Mouse (Mus musculus) liver, embryonic 14.5 days (tissue): ENCODE data around the gene Slf2. TPM values are rescaled to one million over a fixed set of nuclear protein-coding genes. Genes with fewer than 3 reads are reported as not detected.

Source experiments
- ATAC-seq: fragments of 200-750 bp; cut with Nextera tagmentation; 2 replicates; pipeline ENCODE4 v1.8.0; 2017; ENCODE audit warnings: moderate number of reproducible peaks, mild to moderate bottlenecking, moderate library complexity; ENCODE audit not compliant: insufficient read depth
- DNase-seq, 3 experiments: peaks; one replicate each; pipeline ENCODE4 v3.0.0-alpha.2; 2012 to 2013; ENCODE audit warnings: low read depth in 3 of 3, low spot score in 3 of 3
- H3K27ac ChIP-seq: fragments of 300-500 bp; sonication (generic); 2 replicates; pipeline ENCODE4 v1.5.1; 2014; ENCODE audit warnings: moderate library complexity, mild to moderate bottlenecking, control low read depth, inconsistent platforms
- H3K27me3 ChIP-seq: fragments of 300-500 bp; sonication (generic); 2 replicates; pipeline ENCODE4 v1.6.1; 2014; ENCODE audit warnings: mild to moderate bottlenecking, low read length, moderate library complexity; ENCODE audit not compliant: control insufficient read depth, insufficient read depth
- H3K36me3 ChIP-seq: fragments of 300-500 bp; sonication (generic); replicated peaks from 2 replicates; pipeline ENCODE4 v1.6.1; 2014; ENCODE audit warnings: low read depth; ENCODE audit not compliant: control insufficient read depth, insufficient read depth
- H3K4me1 ChIP-seq, 2 experiments: fragments of 200-500 bp in 1 of 2; fragments of 300-500 bp in 1 of 2; sonication (generic) in 1 of 2; replicated peaks; 2 replicates each; pipeline ENCODE4 v1.6.1; 2012 to 2014; ENCODE audit warnings: antibody characterized with exemption in 1 of 2, inconsistent platforms in 1 of 2, low read length in 1 of 2; ENCODE audit not compliant: control insufficient read depth in 2 of 2, insufficient read depth in 2 of 2
- H3K4me2 ChIP-seq: fragments of 300-500 bp; sonication (generic); 2 replicates; pipeline ENCODE4 v1.6.1; 2014; ENCODE audit warnings: low read depth, mild to moderate bottlenecking, control low read depth, moderate library complexity
- H3K4me3 ChIP-seq, 2 experiments: fragments of 200-500 bp in 1 of 2; fragments of 300-500 bp in 1 of 2; sonication (generic) in 1 of 2; 2 replicates each; pipeline ENCODE4 v1.5.1; 2012 to 2014; ENCODE audit warnings: low read depth in 2 of 2, low read length in 2 of 2, mild to moderate bottlenecking in 2 of 2, control low read depth in 1 of 2, inconsistent platforms in 1 of 2, moderate library complexity in 1 of 2; ENCODE audit not compliant: insufficient read depth in 1 of 2
- H3K9ac ChIP-seq: fragments of 300-500 bp; sonication (generic); replicated peaks from 2 replicates; pipeline ENCODE4 v1.6.1; 2014; ENCODE audit warnings: mild to moderate bottlenecking, control low read depth, moderate library complexity
- H3K9me3 ChIP-seq: fragments of 300-500 bp; sonication (generic); 2 replicates; pipeline ENCODE4 v1.6.1; 2016; ENCODE audit warnings: low read length, mixed read lengths; ENCODE audit not compliant: control insufficient read depth
- CTCF ChIP-seq: IDR thresholded peaks from 2 replicates; pipeline ENCODE4 v1.5.1; 2016; ENCODE audit warnings: antibody characterized with exemption, low read depth, control low read depth
- EP300 ChIP-seq: IDR thresholded peaks from 2 replicates; pipeline ENCODE4 v1.6.1; 2016; ENCODE audit warnings: antibody characterized with exemption, low read depth
- WGBS: fragments of 180-500 bp; shearing (Covaris S2); extraction: QIAGEN DNeasy Blood & Tissue Kit; methylation state at CpG from one replicate; pipeline ENCODE4 v1.1.7; 2014; ENCODE audit not compliant: insufficient replicate concordance; 5-methylcytosine and 5-hydroxymethylcytosine counted together
- polyA plus RNA-seq, 2 experiments: library from polyadenylated mRNA; depleted of rRNA in 1 of 2; stranded (reverse) in 1 of 2; unstranded in 1 of 2; fragments of >200 nt; fragmentation: Nextera tagmentation in 1 of 2; extraction: Ambion mirVana in 1 of 2; gene quantifications; 2 replicates each; pipeline versions ENCODE4 v1.2.1 to v1.2.3; 2012 to 2014

Gene Slf2
- polyA plus RNA-seq, 2 experiments: 8.6 to 11.1 TPM

GRCm38 (mm10) chr19:44924699-44925098 is 6.3 kb upstream of the Slf2 start:
- 55% methylated on average over 5 of the region's 5 CpGs for WGBS
- Histone ChIP-seq H3K27ac (no peak overlapping the region), H3K27me3 (no peaks in the 10 kb centered on the region; the same call in 1 of the 2 replicates), H3K9ac (no peak overlapping the region), H3K4me3 (no peak overlapping the region), H3K9me3 (no peaks in the 10 kb centered on the region), H3K4me1 (peaks cover 0 to 8% of the 10 kb centered on the region in 2 experiments; a peak in 2 of 4 replicates), H3K4me2 (no peak overlapping the region), H3K36me3 (no peaks in the 10 kb centered on the region)
- ATAC-seq: no peak
- TF ChIP-seq CTCF (no peak), EP300 (no peak)
- no peak for DNase-seq

GRCm38 (mm10) chr19:44926781-44927180 is 4.2 kb upstream of the Slf2 start:
- Histone ChIP-seq H3K9me3 (no peaks in the 10 kb centered on the region), H3K4me2 (no peak overlapping the region), H3K36me3 (no peaks in the 10 kb centered on the region), H3K27ac (no peak overlapping the region), H3K4me3 (no peak overlapping the region), H3K27me3 (no peaks in the 10 kb centered on the region; the same call in 1 of the 2 replicates), H3K9ac (no peak overlapping the region), H3K4me1 (peaks cover 3 to 12% of the 10 kb centered on the region in 2 experiments; a peak in 2 of 4 replicates)
- ATAC-seq (no peak), DNase-seq (no peak)
- WGBS: 53% methylated on average over 6 of the region's 6 CpGs
- no peak for TF ChIP-seq EP300
- TF ChIP-seq CTCF: no peak

GRCm38 (mm10) chr19:44927250-44927649 is 3.7 kb upstream of the Slf2 start:
- WGBS: 40% methylated on average over 1 of the region's 1 CpGs
- Histone ChIP-seq H3K4me2 (no peak overlapping the region), H3K4me3 (no peak overlapping the region), H3K36me3 (no peaks in the 10 kb centered on the region), H3K9me3 (no peaks in the 10 kb centered on the region), H3K27me3 (no peaks in the 10 kb centered on the region; the same call in 1 of the 2 replicates), H3K4me1 (peaks cover 5 to 15% of the 10 kb centered on the region in 2 experiments; a peak in 3 of 4 replicates), H3K27ac (no peak overlapping the region), H3K9ac (no peak overlapping the region)
- DNase-seq (no peak), ATAC-seq (no peak)
- TF ChIP-seq EP300 (no peak), CTCF (no peak)

GRCm38 (mm10) chr19:44928185-44928584 is 2.8 kb upstream of the Slf2 start:
- Histone ChIP-seq H3K9ac (no peak overlapping the region), H3K4me3 (no peak overlapping the region), H3K36me3 (no peaks in the 10 kb centered on the region), H3K27ac (no peak overlapping the region), H3K9me3 (no peaks in the 10 kb centered on the region), H3K27me3 (no peaks in the 10 kb centered on the region; the same call in 1 of the 2 replicates), H3K4me2 (no peak overlapping the region), H3K4me1 (peaks cover 8 to 17% of the 10 kb centered on the region in 2 experiments; a peak in 3 of 4 replicates)
- TF ChIP-seq EP300 (no peak), CTCF (no peak)
- WGBS: 31% methylated on average over 8 of the region's 8 CpGs
- no peak for ATAC-seq
- DNase-seq: no peak

GRCm38 (mm10) chr19:44929251-44929650 is 1.7 kb upstream of the Slf2 start:
- Histone ChIP-seq H3K27ac (no peak overlapping the region), H3K27me3 (no peaks in the 10 kb centered on the region; the same call in 1 of the 2 replicates), H3K4me2 (no peak overlapping the region), H3K36me3 (no peaks in the 10 kb centered on the region), H3K4me1 (peaks cover 8 to 17% of the 10 kb centered on the region in 2 experiments; a peak in 3 of 4 replicates), H3K9ac (no peak overlapping the region), H3K9me3 (no peaks in the 10 kb centered on the region), H3K4me3 (no peak overlapping the region)
- no peak for ATAC-seq
- no peak for TF ChIP-seq EP300
- no peak for TF ChIP-seq CTCF
- 34% methylated on average over 3 of the region's 3 CpGs for WGBS
- no peak for DNase-seq
